Mouse (Mus musculus) kidney, postnatal 0 days (tissue): ENCODE data around the gene Grip1. TPM values are rescaled to one million over a fixed set of nuclear protein-coding genes. Genes with fewer than 3 reads are reported as not detected.

Source experiments
- ATAC-seq: fragments of 200-750 bp; cut with Nextera tagmentation; replicated peaks from 2 replicates; pipeline ENCODE4 v1.8.0; 2017; ENCODE audit warnings: low read depth, moderate number of reproducible peaks, moderate TSS enrichment, moderate library complexity; ENCODE audit not compliant: low FRiP score
- DNase-seq: peaks from one replicate; pipeline ENCODE4 v3.0.0-alpha.2; 2016; ENCODE audit warnings: low spot score
- H3K27ac ChIP-seq: fragments of 300-500 bp; sonication (generic); 2 replicates; pipeline ENCODE4 v1.5.1; 2014; ENCODE audit warnings: mild to moderate bottlenecking
- H3K27me3 ChIP-seq: fragments of 300-500 bp; sonication (generic); 2 replicates; pipeline ENCODE4 v1.6.1; 2014; ENCODE audit warnings: low read length, mixed read lengths; ENCODE audit not compliant: insufficient read depth
- H3K36me3 ChIP-seq: fragments of 300-500 bp; sonication (generic); 2 replicates; pipeline ENCODE4 v1.6.1; 2014; ENCODE audit warnings: low read length, mixed read lengths; ENCODE audit not compliant: insufficient read depth
- H3K4me1 ChIP-seq: fragments of 300-500 bp; sonication (generic); replicated peaks from 2 replicates; pipeline ENCODE4 v1.6.1; 2014; ENCODE audit warnings: antibody characterized with exemption, low read length, mixed read lengths; ENCODE audit not compliant: insufficient read depth
- H3K4me2 ChIP-seq: fragments of 300-500 bp; sonication (generic); 2 replicates; pipeline ENCODE4 v1.6.1; 2014; ENCODE audit warnings: mild to moderate bottlenecking, low read length, moderate library complexity, mixed read lengths
- H3K4me3 ChIP-seq: fragments of 300-500 bp; sonication (generic); replicated peaks from 2 replicates; pipeline ENCODE4 v1.5.1; 2014; ENCODE audit warnings: low read depth, low read length
- H3K9ac ChIP-seq: fragments of 300-500 bp; sonication (generic); 2 replicates; pipeline ENCODE4 v1.6.1; 2014; ENCODE audit warnings: low read depth, low read length
- H3K9me3 ChIP-seq: fragments of 300-500 bp; sonication (generic); replicated peaks from 2 replicates; pipeline ENCODE4 v1.6.1; 2016; ENCODE audit warnings: low read length, inconsistent platforms, mixed read lengths
- CTCF ChIP-seq: IDR thresholded peaks from 2 replicates; pipeline ENCODE4 v1.5.1; 2016; ENCODE audit warnings: antibody characterized with exemption, low read depth, mild to moderate bottlenecking, moderate library complexity
- WGBS: fragments of 180-500 bp; shearing (Covaris S2); extraction: QIAGEN DNeasy Blood & Tissue Kit; methylation state at CpG from one replicate; pipeline ENCODE4 v1.1.7; 2014; 5-methylcytosine and 5-hydroxymethylcytosine counted together
- polyA plus RNA-seq: library from polyadenylated mRNA; unstranded; fragments of >200 nt; fragmentation: Nextera tagmentation; extraction: Ambion mirVana; gene quantifications from 2 replicates; pipeline ENCODE4 v1.2.1, GENCODE M21; 2015

Grip1 gene
- polyA plus RNA-seq, 1 experiment from 2014 or later, result 3.1 TPM

GRCm38 (mm10) chr10:119441743-119442142 is 11.9 kb upstream of the Grip1 start:
- TF ChIP-seq CTCF, result no peak
- no peak overlapping the region for H3K4me2 ChIP-seq
- H3K9ac ChIP-seq, result no peak overlapping the region
- no peak overlapping the region for H3K4me3 ChIP-seq
- no peaks in the 10 kb centered on the region for H3K9me3 ChIP-seq
- WGBS, result 40% methylated on average over 6 of the region's 6 CpGs
- ATAC-seq (no peak), DNase-seq (no peak)
- no peaks in the 10 kb centered on the region for H3K4me1 ChIP-seq
- H3K27ac ChIP-seq, result no peak overlapping the region
- no peaks in the 10 kb centered on the region for H3K27me3 ChIP-seq
- H3K36me3 ChIP-seq, result no peaks in the 10 kb centered on the region

- Histone ChIP-seq H3K27ac (no peak overlapping the region), H3K4me1 (no peaks in the 10 kb centered on the region), H3K9ac (no peak overlapping the region), H3K4me3 (no peak overlapping the region), H3K36me3 (no peaks in the 10 kb centered on the region), H3K9me3 (no peaks in the 10 kb centered on the region), H3K27me3 (no peaks in the 10 kb centered on the region), H3K4me2 (no peak overlapping the region)
- ATAC-seq (peak; percentile 29; the same call in 1 of the 2 replicates), DNase-seq (no peak)
- WGBS, result 74% methylated on average over 14 of the region's 14 CpGs
- TF ChIP-seq CTCF, result no peak
Measured at GRCm38 (mm10) chr10:119447392-119447914, 6.2 kb upstream of the Grip1 start.

GRCm38 (mm10) chr10:119447930-119448329 is 5.7 kb upstream of the Grip1 start:
- no peak overlapping the region for H3K27ac ChIP-seq
- no peaks in the 10 kb centered on the region for H3K4me1 ChIP-seq
- H3K4me3 ChIP-seq, result no peak overlapping the region
- no peak for ATAC-seq
- no peaks in the 10 kb centered on the region for H3K27me3 ChIP-seq
- no peak overlapping the region for H3K4me2 ChIP-seq
- H3K9ac ChIP-seq, result no peak overlapping the region
- 55% methylated on average over 3 of the region's 3 CpGs for WGBS
- no peaks in the 10 kb centered on the region for H3K36me3 ChIP-seq
- no peaks in the 10 kb centered on the region for H3K9me3 ChIP-seq
- TF ChIP-seq CTCF, result no peak
- DNase-seq, result no peak

- H3K9ac ChIP-seq, result no peak overlapping the region
- ATAC-seq, result no peak
- no peaks in the 10 kb centered on the region; the same call in 1 of the 2 replicates for H3K4me1 ChIP-seq
- no peaks in the 10 kb centered on the region for H3K36me3 ChIP-seq
- DNase-seq, result no peak
- H3K9me3 ChIP-seq, result no peaks in the 10 kb centered on the region
- H3K27ac ChIP-seq, result no peak overlapping the region
- peak overlapping the region; percentile 74; the same call in 1 of the 2 replicates for H3K4me3 ChIP-seq
- no peak for TF ChIP-seq CTCF
- peak overlapping the region; percentile 99; the same call in 1 of the 2 replicates for H3K4me2 ChIP-seq
- no peaks in the 10 kb centered on the region for H3K27me3 ChIP-seq
- WGBS, result 48% methylated on average over 5 of the region's 5 CpGs
Measured at GRCm38 (mm10) chr10:119452698-119453097, 932 bp upstream of the Grip1 start.

GRCm38 (mm10) chr10:119454106-119454667 is 557 bp downstream of the Grip1 start:
- Histone ChIP-seq H3K27me3 (no peaks in the 10 kb centered on the region), H3K4me2 (peak overlapping the region; percentile 99), H3K36me3 (no peaks in the 10 kb centered on the region), H3K4me3 (peak overlapping the region; percentile 74), H3K9ac (peak overlapping the region; percentile 73), H3K27ac (peak overlapping the region; percentile 63; the same call in 1 of the 2 replicates), H3K4me1 (no peaks in the 10 kb centered on the region; the same call in 1 of the 2 replicates), H3K9me3 (no peaks in the 10 kb centered on the region)
- ATAC-seq (peak; percentile 60), DNase-seq (peak; percentile 46)
- TF ChIP-seq CTCF, result no peak
- WGBS, result under 1% methylated on average over 46 of the region's 57 CpGs

GRCm38 (mm10) chr10:119454668-119455542 is 1.3 kb downstream of the Grip1 start:
- DNase-seq (peak; percentile 51), ATAC-seq (0 out of 2 replicates have a peak, but pooled peaks have one; percentile 21)
- no peaks in the 10 kb centered on the region for H3K36me3 ChIP-seq
- H3K9me3 ChIP-seq, result no peaks in the 10 kb centered on the region
- TF ChIP-seq CTCF, result no peak
- no peaks in the 10 kb centered on the region for H3K27me3 ChIP-seq
- no peaks in the 10 kb centered on the region; the same call in 1 of the 2 replicates for H3K4me1 ChIP-seq
- peak overlapping the region; percentile 74 for H3K4me3 ChIP-seq
- H3K9ac ChIP-seq, result peak overlapping the region; percentile 73
- H3K27ac ChIP-seq, result no peak overlapping the region
- 0% methylated on average over 31 of the region's 31 CpGs for WGBS
- H3K4me2 ChIP-seq, result peak overlapping the region; percentile 99
